Mouse (Mus musculus) cortical plate, adult 2 months (tissue): ENCODE measurements around the gene Igf2r. TPM values are rescaled to one million over a fixed set of nuclear protein-coding genes. Genes with fewer than 3 reads are reported as not detected.
"Not testable (repeated sequence)": the region's sequence is repeated elsewhere in the genome, so short reads cannot be mapped to it uniquely, and the experiment has no call there.

ENCODE experiments used
- H3K27ac ChIP-seq: fragments of 200-500 bp; 2 replicates; pipeline ENCODE4 v1.5.1; 2012; ENCODE audit warnings: low read length, control low read depth, inconsistent platforms; ENCODE audit not compliant: insufficient read depth
- H3K4me1 ChIP-seq: fragments of 200-500 bp; 2 replicates; pipeline ENCODE4 v1.6.1; 2011; ENCODE audit warnings: low read length; ENCODE audit not compliant: control insufficient read depth, insufficient read depth
- H3K4me3 ChIP-seq: fragments of 200-500 bp; 2 replicates; pipeline ENCODE4 v1.5.1; 2011; ENCODE audit warnings: mild to moderate bottlenecking, low read length, control low read depth; ENCODE audit not compliant: insufficient read depth
- CTCF ChIP-seq: fragments of 200-500 bp; IDR thresholded peaks from 2 replicates; pipeline ENCODE4 v1.5.1; 2011; ENCODE audit warnings: mild to moderate bottlenecking, control low read depth, low read length; ENCODE audit not compliant: insufficient read depth; ENCODE audit errors: extremely low read depth
- POLR2A ChIP-seq: fragments of 200-500 bp; IDR thresholded peaks from 2 replicates; pipeline ENCODE4 v1.6.1; 2011; ENCODE audit warnings: mild to moderate bottlenecking, low read length, control low read depth; ENCODE audit not compliant: insufficient read depth; ENCODE audit errors: extremely low read depth
- polyA plus RNA-seq: library from polyadenylated mRNA; depleted of rRNA; stranded (reverse); fragments of >200 nt; gene quantifications from 2 replicates; pipeline ENCODE4 v1.2.3, GENCODE M21; 2012

Igf2r gene
- polyA plus RNA-seq, 1 experiment: 10.9 TPM

- Histone ChIP-seq H3K4me3 (no peak overlapping the region), H3K4me1 (no peaks in the 10 kb centered on the region), H3K27ac (no peak overlapping the region)
- TF ChIP-seq CTCF: no peak
- TF ChIP-seq POLR2A: no peak
Observed at GRCm38 (mm10) chr17:12678261-12678660, 91.2 kb downstream of the Igf2r start.

- no peak overlapping the region for H3K27ac ChIP-seq
- H3K4me1 ChIP-seq: no peaks in the 10 kb centered on the region
- TF ChIP-seq CTCF (no peak), POLR2A (no peak)
Observed at GRCm38 (mm10) chr17:12677139-12677538, 92.3 kb downstream of the Igf2r start.

GRCm38 (mm10) chr17:12675646-12676045, 93.8 kb downstream of the Igf2r start, which contains the start of gene Slc22a1:
Gene Slc22a1 (minus strand): TSS chr17:12675829.
- H3K4me1 ChIP-seq: no peaks in the 10 kb centered on the region
- H3K27ac ChIP-seq: no peak within 1 kb of the TSS
- H3K4me3 ChIP-seq: no peak within 1 kb of the TSS
- TF ChIP-seq CTCF: no peak
- no peak for TF ChIP-seq POLR2A

More at GRCm38 (mm10) chr17:12677139-12677538, 92.3 kb downstream of the Igf2r start:
- H3K4me3 ChIP-seq: no peak overlapping the region

DNA sequence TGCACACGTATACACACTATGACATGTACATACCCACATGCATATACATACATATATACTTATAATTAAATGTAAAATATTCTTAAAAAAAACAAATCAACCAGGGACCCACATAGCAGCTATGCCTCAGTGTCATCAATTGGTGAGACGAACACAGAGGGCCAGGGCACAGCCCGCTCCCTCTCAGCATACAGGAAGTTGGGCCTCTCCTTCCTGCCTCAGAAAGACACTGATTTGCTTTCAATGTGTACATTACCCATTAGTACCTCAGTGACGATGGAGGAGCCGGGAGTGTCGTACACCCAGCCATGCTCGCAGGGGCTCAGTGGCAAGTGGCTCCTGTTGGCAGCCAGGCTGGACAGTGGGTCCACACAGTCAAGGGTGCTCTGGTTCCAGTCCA, 94.5 kb downstream of the Igf2r start:
- H3K4me3 ChIP-seq, H3K27ac ChIP-seq, H3K4me1 ChIP-seq: not testable (repeated sequence)

DNA sequence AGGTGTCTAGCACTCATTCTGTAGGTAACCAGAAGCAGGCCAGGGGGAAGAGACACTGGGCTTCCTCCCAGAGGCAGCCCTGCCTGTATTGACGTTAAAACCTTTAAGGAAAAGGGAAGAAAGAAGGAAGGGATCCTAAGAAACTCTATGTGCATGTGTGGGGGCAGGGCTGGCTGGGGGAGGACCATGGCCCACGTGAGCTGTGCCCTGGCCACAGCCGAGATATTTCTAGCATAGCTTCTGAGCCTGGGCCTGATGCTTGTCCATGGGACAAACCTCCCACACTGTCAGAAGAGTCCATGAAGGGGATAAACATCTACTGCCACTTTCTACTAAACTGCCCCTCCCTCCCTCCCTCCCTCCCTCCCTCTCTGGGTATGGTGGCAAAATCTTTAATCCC, 95.6 kb downstream of the Igf2r start:
- TF ChIP-seq CTCF (no peak), POLR2A (no peak)
- no peaks in the 10 kb centered on the region for H3K4me1 ChIP-seq
- H3K4me3 ChIP-seq: no peak overlapping the region
- no peak overlapping the region for H3K27ac ChIP-seq

DNA sequence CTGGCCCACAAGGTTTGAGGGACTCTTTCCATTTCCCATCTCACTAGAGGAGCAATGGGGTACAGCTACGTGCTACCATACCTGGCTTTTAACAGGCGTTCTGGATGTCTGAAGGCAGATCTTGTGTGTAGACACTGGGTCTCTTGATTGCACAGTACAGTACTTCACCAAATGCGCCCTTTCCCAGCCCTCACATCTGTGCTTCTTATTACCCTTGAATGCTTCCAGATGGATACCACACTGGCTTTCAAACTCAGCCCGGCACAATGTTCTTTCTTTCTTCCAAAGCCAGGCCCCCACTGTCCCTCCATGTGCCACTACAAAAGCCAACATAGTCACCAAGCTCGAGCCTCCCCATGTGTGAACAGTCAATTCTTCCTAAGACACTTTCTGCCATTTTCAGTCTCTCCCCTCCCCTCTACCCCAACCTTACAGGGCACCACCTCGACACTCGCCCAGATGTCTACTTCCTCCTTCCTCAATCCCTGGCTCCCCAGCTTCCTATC, 97.1 kb downstream of the Igf2r start:
- no peak for TF ChIP-seq POLR2A
- TF ChIP-seq CTCF: no peak
- no peak overlapping the region for H3K27ac ChIP-seq
- H3K4me1 ChIP-seq: no peaks in the 10 kb centered on the region
- H3K4me3 ChIP-seq: no peak overlapping the region

DNA sequence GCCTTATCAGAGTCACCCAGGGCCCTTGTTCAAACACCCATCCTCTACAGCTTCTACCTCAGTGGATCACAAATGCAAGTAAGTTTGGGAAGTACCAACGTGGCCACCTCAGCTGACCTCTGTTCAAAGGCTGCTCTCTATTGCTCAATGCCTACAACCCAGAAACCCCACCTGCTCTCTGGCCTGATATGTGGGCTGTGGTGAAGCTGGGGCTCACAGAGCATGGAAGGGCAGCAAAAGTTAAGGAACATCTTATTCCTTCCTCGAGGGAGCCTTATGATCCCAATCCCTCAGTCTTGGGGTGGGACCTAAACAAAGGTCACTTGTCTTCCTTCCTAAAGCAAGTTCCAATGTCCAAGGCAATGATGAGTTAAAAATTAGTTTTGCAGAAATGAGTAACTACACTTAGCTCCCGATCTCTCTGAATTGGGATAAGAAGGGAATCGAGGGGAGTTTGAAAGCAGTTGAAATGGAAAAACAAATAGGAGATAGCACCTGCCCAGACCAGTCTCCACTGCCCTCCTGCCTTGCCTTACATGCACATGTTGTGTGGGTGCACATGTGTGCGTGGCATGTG, 98.3 kb downstream of the Igf2r start:
- no peaks in the 10 kb centered on the region for H3K4me1 ChIP-seq
- TF ChIP-seq CTCF (no peak), POLR2A (no peak)
- H3K4me3 ChIP-seq: no peak overlapping the region
- H3K27ac ChIP-seq: no peak overlapping the region

DNA sequence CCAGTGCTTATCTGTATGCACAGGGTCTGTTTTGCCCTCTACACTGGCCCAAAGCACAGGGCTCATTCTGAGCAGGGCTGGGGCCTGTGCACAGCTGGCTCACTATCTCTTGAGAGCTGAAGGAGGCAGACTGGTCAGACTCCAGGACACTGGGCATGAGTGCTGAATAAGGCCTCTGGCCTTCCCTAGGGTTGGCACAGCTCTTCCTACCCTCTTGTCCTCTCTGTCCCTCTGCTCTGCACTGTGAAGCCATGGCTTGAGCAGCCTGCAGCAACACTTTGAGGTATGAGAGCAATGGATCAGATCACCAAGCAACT, 100.1 kb downstream of the Igf2r start:
- Histone ChIP-seq H3K27ac (no peak overlapping the region), H3K4me3 (no peak overlapping the region), H3K4me1 (no peaks in the 10 kb centered on the region)
- TF ChIP-seq CTCF (no peak), POLR2A (no peak)

GRCm38 (mm10) chr17:12668478-12669362, 100.7 kb downstream of the Igf2r start:
- TF ChIP-seq CTCF (no peak), POLR2A (no peak)
- H3K27ac ChIP-seq: no peak overlapping the region
- no peaks in the 10 kb centered on the region for H3K4me1 ChIP-seq
- H3K4me3 ChIP-seq: no peak overlapping the region

- TF ChIP-seq CTCF (no peak), POLR2A (no peak)
- Histone ChIP-seq H3K4me1 (no peaks in the 10 kb centered on the region), H3K27ac (no peak overlapping the region), H3K4me3 (no peak overlapping the region)
Observed at GRCm38 (mm10) chr17:12664156-12664555, 105.3 kb downstream of the Igf2r start.
